1 mouse cellular context compared by ENCODE assay signal in the genomic region with DNA sequence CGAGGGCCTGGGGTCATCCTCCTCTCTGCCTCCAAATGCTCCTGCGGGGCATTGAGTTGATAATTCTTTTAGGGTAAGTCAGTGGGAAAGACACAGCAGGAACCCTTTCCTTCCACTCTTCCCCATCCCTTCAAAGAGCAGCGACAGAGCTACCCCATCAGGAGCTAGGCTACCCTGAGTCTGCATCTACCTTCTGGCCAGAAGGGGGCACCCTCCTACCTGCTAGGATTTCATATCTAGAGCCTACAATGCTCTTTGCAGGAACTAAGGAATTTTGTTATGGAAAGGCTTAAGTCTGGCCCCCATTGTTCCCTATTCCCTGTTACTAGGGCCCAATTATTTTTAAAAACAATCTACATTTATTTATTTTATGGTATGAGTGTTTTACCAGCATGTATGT.
TF ChIP-seq lines count a peak whose summit lies in the region.

No protein-coding gene starts in this region.

TF ChIP-seq in MEL, 35 proteins besides CTCF, POLR2A, EP300 and RAD21:
- TF ChIP-seq JUND (IDR thresholded peaks at IDR 0.05; ENCODE audit: low read depth, low read length) (no peak), SMC3 (IDR thresholded peaks at IDR 0.05; ENCODE audit: low read depth, low read length) (peak; percentile 58), ZKSCAN1 (IDR thresholded peaks at IDR 0.05; ENCODE audit: low read depth, low read length) (no peak), RCOR1 (IDR thresholded peaks at IDR 0.05; ENCODE audit: low read depth, low read length) (no peak)
